Mouse (Mus musculus) ES-E14 (cell line): ENCODE data around the gene Cbfa2t2.

Experiments used
- CHD2 ChIP-seq: IDR thresholded peaks from 2 replicates; pipeline ENCODE4 v1.6.1; 2014; ENCODE audit warnings: mild to moderate bottlenecking, low read depth, low read length, inconsistent platforms
- HCFC1 ChIP-seq: IDR thresholded peaks from 2 replicates; pipeline ENCODE4 v1.6.1; 2012; ENCODE audit warnings: low read length, inconsistent platforms, borderline replicate concordance; ENCODE audit not compliant: insufficient read depth

DNA sequence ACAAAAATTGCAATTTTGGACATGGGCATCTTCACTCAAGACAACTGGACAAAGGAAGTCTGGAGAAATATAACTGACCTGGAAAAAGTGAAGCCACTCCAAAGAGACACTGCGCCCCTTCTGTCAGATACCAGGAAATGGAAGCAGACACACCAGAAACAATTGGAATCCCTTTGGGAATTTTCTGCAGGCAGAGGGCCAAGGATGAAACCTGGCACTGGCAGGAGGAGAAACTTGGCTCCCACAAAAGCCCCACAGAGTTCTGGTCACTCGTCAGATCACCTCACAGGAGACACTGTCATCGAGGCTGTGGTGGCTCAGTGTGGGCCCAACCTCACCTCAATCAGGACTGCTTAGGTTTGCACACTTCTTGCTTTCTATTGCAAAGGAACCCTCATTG, 41.7 kb upstream of the Cbfa2t2 start:
- no peak for TF ChIP-seq HCFC1
- TF ChIP-seq CHD2: no peak
